Mouse (Mus musculus): ENCODE results near the gene Oaz1. TPM values are rescaled to one million over a fixed set of nuclear protein-coding genes. Genes with fewer than 3 reads are reported as not detected.
A peak's percentile ranks its signal among the peaks of the same experiment; 100 is the strongest.

The Oaz1 gene
- 100 to 1,000 TPM; 500 to 527 TPM for total RNA-seq (2021)

DNA sequence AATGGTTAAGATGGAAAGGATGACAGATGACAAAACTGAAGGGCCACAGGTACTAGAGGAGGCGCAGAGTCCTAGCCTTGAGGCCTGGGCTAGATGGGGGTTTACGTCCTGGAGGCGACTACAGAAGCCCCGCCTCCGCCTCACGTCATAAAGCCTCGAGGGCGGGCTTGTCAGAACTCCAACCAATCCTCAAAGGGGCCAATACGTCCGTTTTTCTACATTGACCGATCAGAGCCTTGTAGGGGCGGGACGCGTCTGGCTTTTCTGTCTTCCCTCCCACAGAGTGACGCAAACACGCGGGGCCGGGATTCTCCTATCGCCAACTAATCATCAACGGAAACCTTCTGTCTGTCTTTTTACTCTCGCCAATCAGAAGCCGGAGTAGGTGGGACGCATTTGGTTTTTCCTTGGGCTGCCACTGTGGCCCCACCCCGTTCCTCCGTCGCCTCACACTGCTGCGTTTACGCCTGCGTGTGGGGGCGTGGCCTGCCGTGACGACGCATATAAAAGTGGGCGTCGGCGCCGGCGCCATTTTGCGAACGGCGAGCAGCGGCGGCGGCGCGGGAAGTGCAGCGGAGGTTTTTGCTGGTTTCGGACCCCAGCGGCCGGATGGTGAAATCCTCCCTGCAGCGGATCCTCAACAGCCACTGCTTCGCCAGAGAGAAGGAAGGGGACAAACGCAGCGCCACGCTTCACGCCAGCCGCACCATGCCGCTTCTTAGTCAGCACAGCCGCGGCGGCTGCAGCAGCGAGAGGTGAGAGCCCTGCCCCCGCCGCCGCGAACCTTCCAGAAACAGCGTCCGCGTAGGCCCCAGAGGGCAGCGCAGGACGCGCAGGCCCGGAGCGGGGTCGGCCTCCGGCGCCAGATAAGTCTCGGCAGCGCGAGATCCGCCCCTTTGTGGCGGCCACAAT is at the start of gene Oaz1:
TSS of gene Oaz1 (plus strand) at position 506 of the 912 bp plus-strand sequence.
- intact Hi-C loops (cut with DNase I), result loop anchor here (1.0 to 5.0 kb wide), 3 partner anchors 14 to 166 kb away; partner anchors contain the start of genes Lsm7 and Sppl2b
- DNase-seq (ENCODE audit: low spot score in 2 of 2), result peak; percentile 99 to 100

DNA sequence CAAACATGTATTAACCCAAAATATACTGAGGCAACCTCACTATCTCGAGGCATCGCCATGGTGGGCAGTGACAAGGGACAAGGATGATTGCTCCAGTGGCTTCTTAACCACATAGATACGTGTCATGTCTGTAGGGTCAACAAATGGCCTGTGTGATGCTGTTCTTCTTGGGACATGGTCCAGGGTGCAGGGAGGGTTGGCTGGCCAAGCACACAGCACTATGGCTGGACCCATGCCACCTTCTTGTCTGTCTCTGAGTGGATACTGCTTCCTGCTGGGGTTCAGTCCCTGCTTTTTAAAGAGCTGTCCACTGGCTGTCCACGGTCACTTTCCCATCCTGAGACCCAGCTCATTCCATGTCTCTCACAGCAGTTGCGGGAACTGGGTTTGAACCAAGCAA is 49.3 kb upstream of the Oaz1 start:
- no peak for DNase-seq (ENCODE audit: low spot score in 2 of 2)
- intact Hi-C loops (cut with DNase I), result loop anchor here (1.0 kb wide), 1 partner anchor 9 kb away; no protein-coding TSS in a partner anchor

DNA sequence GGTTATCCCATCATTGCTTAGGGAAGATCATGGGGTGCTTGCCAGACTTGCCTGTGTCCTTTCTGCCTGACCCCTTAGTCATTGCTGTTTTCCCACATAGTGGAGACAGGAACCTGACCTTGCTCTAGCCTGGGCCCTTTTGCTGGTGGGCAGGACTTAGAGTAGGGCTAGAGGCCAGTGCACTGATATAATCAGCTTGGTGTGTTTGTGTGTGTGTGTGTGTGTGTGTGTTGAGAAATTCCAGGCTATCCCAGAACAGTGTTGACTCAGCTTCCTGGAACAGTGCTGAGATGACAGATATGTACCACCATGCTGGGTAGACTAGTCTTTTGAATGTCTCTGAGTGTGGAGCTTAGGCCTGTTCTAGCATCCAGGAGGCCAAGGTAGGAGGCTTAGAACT is 46.9 kb upstream of the Oaz1 start:
- no peak for DNase-seq (ENCODE audit: low spot score in 2 of 2)

GRCm38 (mm10) chr10:80784302-80784701 is 42.2 kb upstream of the Oaz1 start:
- intact Hi-C loops (cut with DNase I), result no loop called here
- peak in 1 of 2 experiments; percentile 65 for DNase-seq (ENCODE audit: low spot score in 2 of 2)

More for the DNA sequence above, 46.9 kb upstream of the Oaz1 start:
- intact Hi-C loops (cut with DNase I), result no loop called here

GRCm38 (mm10) chr10:80784871-80785270 is 41.6 kb upstream of the Oaz1 start:
- intact Hi-C loops (cut with DNase I), result no loop called here
- no peak for DNase-seq (ENCODE audit: low spot score in 2 of 2)

DNA sequence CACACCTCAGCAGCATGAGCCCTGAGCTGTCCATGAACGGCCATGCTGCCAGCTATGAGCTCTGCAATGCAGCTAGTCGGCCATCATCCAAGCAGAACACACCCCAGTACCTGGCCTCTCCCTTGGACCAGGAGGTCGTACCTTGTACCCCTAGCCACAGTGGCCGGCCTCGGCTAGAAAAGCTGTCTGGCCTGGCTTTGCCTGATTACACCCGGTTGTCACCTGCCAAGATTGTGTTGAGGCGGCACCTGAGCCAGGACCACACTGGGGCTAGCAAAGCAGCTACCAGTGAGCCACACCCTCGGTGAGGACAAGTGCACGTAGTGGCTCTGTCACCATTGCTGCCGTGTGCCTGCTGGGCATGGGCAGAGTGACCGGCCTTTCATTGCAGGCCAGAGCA is 40.5 kb upstream of the Oaz1 start:
- intact Hi-C loops (cut with DNase I), result loop anchor here (1.0 kb wide), 1 partner anchor 9 kb away; no protein-coding TSS in a partner anchor
- DNase-seq (ENCODE audit: low spot score in 2 of 2), result no peak

DNA sequence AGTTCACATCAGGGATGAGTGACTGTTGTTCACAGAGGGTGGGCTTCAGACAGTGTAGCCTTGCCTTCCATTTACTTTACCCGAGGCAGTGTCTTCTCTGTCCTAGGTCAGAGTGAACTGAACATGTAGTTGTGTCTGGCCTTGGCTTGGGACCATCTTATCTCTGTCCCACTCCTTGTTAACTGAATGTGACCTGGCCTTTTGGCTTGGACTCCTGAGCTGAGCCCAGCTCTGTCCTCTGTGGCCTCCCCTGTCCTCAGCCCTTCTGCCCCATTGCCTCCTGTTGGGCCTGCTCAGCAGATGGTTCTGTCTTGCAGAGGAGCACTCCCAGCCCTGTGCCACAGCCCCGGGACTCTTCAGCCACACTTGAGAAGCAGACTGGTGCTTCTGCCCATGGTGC is 38.9 kb upstream of the Oaz1 start:
- no peak for DNase-seq (ENCODE audit: low spot score in 2 of 2)
- intact Hi-C loops (cut with DNase I), result no loop called here

- intact Hi-C loops (cut with DNase I), result no loop called here
- no peak for DNase-seq (ENCODE audit: low spot score in 2 of 2)
These were observed 35.6 kb upstream of the Oaz1 start for GRCm38 (mm10) chr10:80790761-80791404.

DNA sequence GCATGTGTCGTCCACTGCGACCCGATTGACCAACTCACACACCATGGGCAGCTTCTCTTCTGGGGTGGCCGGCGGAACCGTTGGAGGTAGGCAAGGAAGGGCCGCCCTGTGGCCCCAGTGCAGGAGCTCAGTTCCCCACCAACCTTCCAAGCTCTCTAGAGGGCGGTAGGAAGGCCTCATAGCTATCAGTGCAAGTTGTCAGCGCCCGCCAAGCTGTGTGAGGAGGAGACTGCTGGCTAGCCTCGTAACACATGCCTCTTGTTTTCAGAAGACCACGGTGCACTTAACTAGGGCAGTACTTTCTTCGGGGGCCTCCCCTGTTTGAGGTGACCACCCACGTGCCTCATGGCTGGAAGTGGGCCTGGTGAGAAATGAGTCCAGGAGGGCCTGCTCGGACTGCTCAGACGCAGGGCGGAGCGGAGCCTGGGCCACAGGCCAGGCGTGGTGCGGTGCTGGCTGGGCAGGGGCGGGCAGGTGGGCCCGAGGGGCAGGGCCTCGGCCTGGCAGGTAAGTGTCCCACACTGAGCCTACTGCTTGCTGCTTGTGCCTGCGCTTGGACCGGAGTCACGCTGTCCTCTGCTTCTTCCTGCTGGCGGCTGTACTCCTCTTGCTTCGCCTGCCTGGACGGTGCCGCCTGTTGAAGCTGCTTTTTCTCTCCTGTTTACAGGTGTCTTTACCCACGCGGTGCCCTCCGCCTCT is 34.8 kb upstream of the Oaz1 start:
- peak in 1 of 2 experiments; percentile 69 for DNase-seq (ENCODE audit: low spot score in 2 of 2)
- intact Hi-C loops (cut with DNase I), result no loop called here

DNA sequence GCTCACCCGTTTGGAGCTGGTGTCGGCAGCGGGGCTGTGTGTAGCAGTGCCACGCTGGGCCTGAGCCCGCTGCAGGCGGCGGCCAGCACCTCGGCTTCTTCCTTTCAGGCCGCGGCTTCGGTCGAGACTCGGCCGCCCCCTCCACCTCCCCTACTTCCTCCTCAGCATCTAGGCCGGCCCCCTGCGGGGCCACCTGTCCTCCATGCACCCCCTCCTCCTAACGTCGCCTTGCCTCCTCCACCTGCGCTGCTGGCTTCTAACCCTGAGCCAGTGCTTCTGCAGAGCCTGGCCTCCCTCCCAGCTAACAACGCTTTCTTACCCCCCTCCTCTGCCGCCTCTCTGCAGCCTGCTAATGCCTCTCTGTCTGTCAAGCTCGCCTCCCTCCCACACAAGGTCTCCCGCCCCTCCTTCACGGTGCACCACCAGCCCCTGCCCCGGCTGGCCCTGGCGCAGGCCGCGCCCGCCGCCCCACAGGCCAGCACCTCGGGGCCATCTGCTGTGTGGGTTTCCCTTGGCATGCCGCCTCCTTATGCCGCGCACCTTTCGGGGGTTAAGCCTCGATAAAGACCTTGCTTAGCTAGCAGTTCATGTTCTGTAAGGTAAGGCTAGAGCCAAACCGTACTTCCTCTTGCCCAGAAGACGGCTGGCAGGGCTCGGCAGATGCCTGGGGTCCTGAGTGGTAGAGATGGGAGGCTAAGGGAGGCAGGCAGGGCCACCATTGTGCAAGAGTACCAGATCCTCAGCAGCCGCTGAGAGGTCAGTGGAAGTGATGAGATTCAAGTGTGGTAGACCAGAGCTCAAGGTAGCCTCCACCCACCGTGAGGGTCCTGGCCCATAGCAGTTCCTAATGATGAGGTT is 34.1 kb upstream of the Oaz1 start:
- peak; percentile 27 to 35 for DNase-seq (ENCODE audit: low spot score in 2 of 2)
- intact Hi-C loops (cut with DNase I), result no loop called here

- DNase-seq (ENCODE audit: low spot score in 2 of 2), result no peak
- intact Hi-C loops (cut with DNase I), result no loop called here
These were observed 33.2 kb upstream of the Oaz1 start for GRCm38 (mm10) chr10:80793033-80793784.

- no peak for DNase-seq (ENCODE audit: low spot score in 2 of 2)
- intact Hi-C loops (cut with DNase I), result no loop called here
These were observed 32.7 kb upstream of the Oaz1 start for GRCm38 (mm10) chr10:80793803-80794202.

GRCm38 (mm10) chr10:80794750-80795149 is 31.7 kb upstream of the Oaz1 start:
- intact Hi-C loops (cut with DNase I), result no loop called here
- DNase-seq (ENCODE audit: low spot score in 2 of 2), result no peak

DNA sequence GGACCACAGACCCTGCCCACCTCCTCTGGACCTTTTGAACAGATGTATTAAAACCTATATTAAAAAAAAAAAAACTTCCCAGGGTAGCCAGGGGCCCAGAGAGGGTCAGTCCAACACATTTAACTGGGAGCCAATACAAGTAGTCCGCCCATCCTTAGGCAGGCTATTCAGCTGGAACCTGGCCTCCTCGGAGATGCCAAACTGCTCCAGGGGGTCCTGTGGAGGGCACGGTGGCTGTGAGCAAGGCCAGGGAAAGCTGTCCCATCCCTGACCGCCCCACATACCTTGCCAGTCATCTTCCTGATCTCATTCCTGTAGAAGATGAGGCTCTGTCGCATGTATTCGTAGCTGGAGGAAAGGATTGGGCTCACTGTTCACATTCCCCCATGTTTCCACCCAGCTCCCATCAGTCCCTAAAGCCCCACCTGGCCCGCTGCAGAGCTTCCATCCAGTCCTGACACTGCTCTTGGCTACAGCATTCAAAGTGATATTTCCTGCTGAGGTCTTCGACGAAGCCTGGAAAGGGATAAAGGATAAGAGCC is 30.1 kb upstream of the Oaz1 start:
- DNase-seq (ENCODE audit: low spot score in 2 of 2), result no peak
- intact Hi-C loops (cut with DNase I), result no loop called here

DNA sequence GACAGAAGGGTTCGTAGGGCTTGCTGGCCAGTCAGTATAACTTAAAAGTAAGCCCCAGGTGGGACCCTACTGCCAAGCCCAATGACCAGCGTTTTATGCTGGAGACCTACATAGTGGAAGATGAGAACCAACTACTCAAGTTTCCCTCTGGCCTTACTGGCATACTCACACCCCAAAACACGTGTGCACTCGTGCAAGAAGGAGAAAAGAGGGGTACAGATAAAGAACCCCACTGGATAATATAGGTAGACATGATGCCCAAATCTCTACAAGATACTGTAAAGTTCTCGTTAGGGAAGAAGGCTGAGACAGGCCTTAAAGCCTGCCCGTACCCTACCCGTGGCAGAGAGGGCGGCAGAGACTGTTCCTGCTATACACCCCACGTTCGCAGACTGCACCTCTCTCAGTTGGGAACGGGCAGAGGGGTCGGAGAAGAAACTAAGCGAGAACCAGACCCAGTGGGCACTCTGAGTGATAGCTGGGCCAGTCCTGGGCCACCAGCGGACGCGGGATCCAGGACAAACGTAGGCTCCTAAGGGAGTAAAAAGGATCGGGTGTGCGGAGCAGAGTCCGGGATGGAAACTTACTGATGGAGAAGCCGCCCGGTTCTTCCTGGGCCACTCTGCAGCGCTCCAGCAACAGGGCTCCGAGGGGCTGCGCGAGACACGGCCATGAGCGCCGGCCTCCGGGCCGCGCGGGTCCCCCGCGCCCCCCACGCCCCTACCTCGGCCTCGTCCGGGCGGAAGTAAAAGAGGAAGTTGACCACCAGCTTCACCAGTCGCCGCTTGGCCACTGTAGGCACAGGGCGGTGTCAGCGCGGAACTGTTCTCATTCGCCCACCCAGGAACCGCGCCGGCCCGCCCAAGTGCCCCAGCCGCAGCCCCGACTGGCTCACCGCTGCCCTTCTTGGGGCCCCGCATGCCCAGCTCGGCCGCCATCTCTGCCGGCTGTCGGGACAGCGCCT is 29.0 kb upstream of the Oaz1 start:
- DNase-seq (ENCODE audit: low spot score in 2 of 2), result no peak
- intact Hi-C loops (cut with DNase I), result loop anchor here (2.0 kb wide), 1 partner anchor 43 kb away; the partner anchor contains the start of gene Dot1l

- intact Hi-C loops (cut with DNase I), result loop anchor here (2.0 kb wide), 1 partner anchor 44 kb away; the partner anchor contains the start of gene Dot1l
- DNase-seq (ENCODE audit: low spot score in 2 of 2), result peak; percentile 97 to 98
These were observed 28.1 kb upstream of the Oaz1 start, which contains the start of the genes Sf3a2 and Plekhj1 for GRCm38 (mm10) chr10:80798150-80799006. Gene Sf3a2, plus strand, starts transcription at chr10:80798198. Gene Plekhj1, minus strand, starts transcription at chr10:80798626.

Measured in left cerebral cortex, postnatal 25 days (tissue).